Mouse (Mus musculus) brain, embryonic 14.5 days (tissue): ENCODE results near the gene Rbm47.

Source experiments
- CTCF ChIP-seq: fragments of 200-500 bp; IDR thresholded peaks from 2 replicates; pipeline ENCODE4 v1.5.1; 2012; ENCODE audit warnings: inconsistent platforms, mild to moderate bottlenecking, moderate library complexity, borderline replicate concordance; ENCODE audit not compliant: insufficient read depth, insufficient read length; ENCODE audit errors: extremely low read depth
- POLR2A ChIP-seq: fragments of 200-500 bp; IDR thresholded peaks from 2 replicates; pipeline ENCODE4 v1.6.1; 2012; ENCODE audit warnings: mild to moderate bottlenecking, inconsistent platforms, borderline replicate concordance; ENCODE audit not compliant: poor library complexity, insufficient read depth, insufficient read length, severe bottlenecking; ENCODE audit errors: extremely low read depth

GRCm38 (mm10) chr5:66195323-66195722 is 22.4 kb upstream of the Rbm47 start:
- TF ChIP-seq CTCF, result no peak
- TF ChIP-seq POLR2A, result no peak
